Mouse (Mus musculus): ENCODE measurements around the gene Ncam1. TPM values are rescaled to one million over a fixed set of nuclear protein-coding genes. Genes with fewer than 3 reads are reported as not detected.
A peak's percentile ranks its signal among the peaks of the same experiment; 100 is the strongest.

Gene Ncam1
- polyA plus RNA-seq, 1 experiment from 2014 or later: 163 TPM

GRCm38 (mm10) chr9:49593951-49594536 lies 204.7 kb downstream of the Ncam1 start:
- DNase-seq (ENCODE audit: low spot score): peak; percentile 87
- H3K4me3 ChIP-seq (ENCODE audit: low read depth, low read length): no peak overlapping the region
- WGBS: 15% methylated on average over 10 of the region's 10 CpGs
- no peaks in the 10 kb centered on the region for H3K9me3 ChIP-seq (replicated peaks; ENCODE audit: control insufficient read depth, low read length)
- ATAC-seq: peak; percentile 73
- H3K9ac ChIP-seq (ENCODE audit: low read length): no peak overlapping the region
- H3K27me3 ChIP-seq (replicated peaks; ENCODE audit: control insufficient read depth, insufficient read depth, low read length): no peaks in the 10 kb centered on the region
- H3K4me2 ChIP-seq (ENCODE audit: low read length): no peak overlapping the region
- H3K36me3 ChIP-seq (ENCODE audit: control insufficient read depth, insufficient read depth, low read length): no peaks in the 10 kb centered on the region
- H3K27ac ChIP-seq (ENCODE audit: low read depth, low read length): no peak overlapping the region; the same call in none of the 2 replicates
- peaks cover 56% of the 10 kb centered on the region for H3K4me1 ChIP-seq (ENCODE audit: control insufficient read depth, insufficient read depth, low read length)

GRCm38 (mm10) chr9:49592006-49592405 lies 206.7 kb downstream of the Ncam1 start:
- no peaks in the 10 kb centered on the region for H3K36me3 ChIP-seq (ENCODE audit: control insufficient read depth, insufficient read depth, low read length)
- H3K4me1 ChIP-seq (ENCODE audit: control insufficient read depth, insufficient read depth, low read length): peaks cover 54% of the 10 kb centered on the region
- H3K27ac ChIP-seq (ENCODE audit: low read depth, low read length): no peak overlapping the region
- no peaks in the 10 kb centered on the region for H3K27me3 ChIP-seq (replicated peaks; ENCODE audit: control insufficient read depth, insufficient read depth, low read length)
- ATAC-seq (no peak), DNase-seq (ENCODE audit: low spot score) (no peak)
- no peak overlapping the region for H3K4me3 ChIP-seq (ENCODE audit: low read depth, low read length)
- 47% methylated on average over 2 of the region's 2 CpGs for WGBS
- H3K4me2 ChIP-seq (ENCODE audit: low read length): no peak overlapping the region
- no peaks in the 10 kb centered on the region for H3K9me3 ChIP-seq (replicated peaks; ENCODE audit: control insufficient read depth, low read length)
- H3K9ac ChIP-seq (ENCODE audit: low read length): peak overlapping the region; percentile 4; the same call in 1 of the 2 replicates

GRCm38 (mm10) chr9:49590261-49590660 lies 208.5 kb downstream of the Ncam1 start:
- no peak overlapping the region for H3K9ac ChIP-seq (ENCODE audit: low read length)
- no peak overlapping the region for H3K27ac ChIP-seq (ENCODE audit: low read depth, low read length)
- WGBS: 9% methylated on average over 4 of the region's 4 CpGs
- no peak overlapping the region for H3K4me3 ChIP-seq (ENCODE audit: low read depth, low read length)
- DNase-seq (ENCODE audit: low spot score) (no peak), ATAC-seq (no peak)
- H3K4me2 ChIP-seq (ENCODE audit: low read length): no peak overlapping the region
- H3K9me3 ChIP-seq (replicated peaks; ENCODE audit: control insufficient read depth, low read length): no peaks in the 10 kb centered on the region
- H3K36me3 ChIP-seq (ENCODE audit: control insufficient read depth, insufficient read depth, low read length): no peaks in the 10 kb centered on the region
- peaks cover 41% of the 10 kb centered on the region for H3K4me1 ChIP-seq (ENCODE audit: control insufficient read depth, insufficient read depth, low read length)
- H3K27me3 ChIP-seq (replicated peaks; ENCODE audit: control insufficient read depth, insufficient read depth, low read length): no peaks in the 10 kb centered on the region

- no peak for DNase-seq (ENCODE audit: low spot score)
- peak; percentile 50; the same call in 1 of the 2 replicates for ATAC-seq
Observed at GRCm38 (mm10) chr9:49577136-49577535, 221.6 kb downstream of the Ncam1 start.

GRCm38 (mm10) chr9:49571695-49572510 lies 226.8 kb downstream of the Ncam1 start:
- Histone ChIP-seq H3K9me3 (replicated peaks; ENCODE audit: control insufficient read depth, low read length) (no peaks in the 10 kb centered on the region), H3K36me3 (ENCODE audit: control insufficient read depth, insufficient read depth, low read length) (peaks cover 18% of the 10 kb centered on the region), H3K4me2 (ENCODE audit: low read length) (no peak overlapping the region), H3K27me3 (replicated peaks; ENCODE audit: control insufficient read depth, insufficient read depth, low read length) (no peaks in the 10 kb centered on the region), H3K9ac (ENCODE audit: low read length) (no peak overlapping the region), H3K27ac (ENCODE audit: low read depth, low read length) (peak overlapping the region; percentile 70), H3K4me3 (ENCODE audit: low read depth, low read length) (no peak overlapping the region), H3K4me1 (ENCODE audit: control insufficient read depth, insufficient read depth, low read length) (peaks cover 30% of the 10 kb centered on the region)
- no peak for ATAC-seq
- DNase-seq (ENCODE audit: low spot score): peak; percentile 41
- WGBS: 63% methylated on average over 9 of the region's 9 CpGs

More at GRCm38 (mm10) chr9:49577136-49577535, 221.6 kb downstream of the Ncam1 start:
- Histone ChIP-seq H3K4me1 (ENCODE audit: control insufficient read depth, insufficient read depth, low read length) (peaks cover 6% of the 10 kb centered on the region), H3K27me3 (replicated peaks; ENCODE audit: control insufficient read depth, insufficient read depth, low read length) (no peaks in the 10 kb centered on the region), H3K9me3 (replicated peaks; ENCODE audit: control insufficient read depth, low read length) (no peaks in the 10 kb centered on the region), H3K4me2 (ENCODE audit: low read length) (no peak overlapping the region), H3K4me3 (ENCODE audit: low read depth, low read length) (no peak overlapping the region), H3K36me3 (ENCODE audit: control insufficient read depth, insufficient read depth, low read length) (no peaks in the 10 kb centered on the region), H3K9ac (ENCODE audit: low read length) (no peak overlapping the region), H3K27ac (ENCODE audit: low read depth, low read length) (no peak overlapping the region)
- 83% methylated on average over 4 of the region's 4 CpGs for WGBS

GRCm38 (mm10) chr9:49570731-49571694 lies 227.7 kb downstream of the Ncam1 start:
- WGBS: 37% methylated on average over 10 of the region's 10 CpGs
- Histone ChIP-seq H3K4me1 (ENCODE audit: control insufficient read depth, insufficient read depth, low read length) (peaks cover 30% of the 10 kb centered on the region), H3K36me3 (ENCODE audit: control insufficient read depth, insufficient read depth, low read length) (peaks cover 27% of the 10 kb centered on the region), H3K9me3 (replicated peaks; ENCODE audit: control insufficient read depth, low read length) (no peaks in the 10 kb centered on the region), H3K4me2 (ENCODE audit: low read length) (peak overlapping the region; percentile 12; the same call in 1 of the 2 replicates), H3K27me3 (replicated peaks; ENCODE audit: control insufficient read depth, insufficient read depth, low read length) (no peaks in the 10 kb centered on the region), H3K4me3 (ENCODE audit: low read depth, low read length) (no peak overlapping the region), H3K9ac (ENCODE audit: low read length) (no peak overlapping the region), H3K27ac (ENCODE audit: low read depth, low read length) (peak overlapping the region; percentile 70)
- peak; percentile 94 for DNase-seq (ENCODE audit: low spot score)
- peak; percentile 89 for ATAC-seq

GRCm38 (mm10) chr9:49570033-49570660 lies 228.6 kb downstream of the Ncam1 start:
- WGBS: 28% methylated on average over 7 of the region's 7 CpGs
- ATAC-seq (peak; percentile 19; the same call in 1 of the 2 replicates), DNase-seq (ENCODE audit: low spot score) (peak; percentile 52)
- Histone ChIP-seq H3K9ac (ENCODE audit: low read length) (no peak overlapping the region), H3K27me3 (replicated peaks; ENCODE audit: control insufficient read depth, insufficient read depth, low read length) (no peaks in the 10 kb centered on the region), H3K9me3 (replicated peaks; ENCODE audit: control insufficient read depth, low read length) (no peaks in the 10 kb centered on the region), H3K4me2 (ENCODE audit: low read length) (peak overlapping the region; percentile 12; the same call in 1 of the 2 replicates), H3K27ac (ENCODE audit: low read depth, low read length) (peak overlapping the region; percentile 70), H3K4me3 (ENCODE audit: low read depth, low read length) (no peak overlapping the region), H3K4me1 (ENCODE audit: control insufficient read depth, insufficient read depth, low read length) (peaks cover 30% of the 10 kb centered on the region), H3K36me3 (ENCODE audit: control insufficient read depth, insufficient read depth, low read length) (peaks cover 32% of the 10 kb centered on the region)

GRCm38 (mm10) chr9:49565846-49566245 lies 232.9 kb downstream of the Ncam1 start:
- Histone ChIP-seq H3K27me3 (replicated peaks; ENCODE audit: control insufficient read depth, insufficient read depth, low read length) (no peaks in the 10 kb centered on the region), H3K4me1 (ENCODE audit: control insufficient read depth, insufficient read depth, low read length) (peaks cover 11% of the 10 kb centered on the region), H3K9ac (ENCODE audit: low read length) (no peak overlapping the region), H3K27ac (ENCODE audit: low read depth, low read length) (no peak overlapping the region), H3K36me3 (ENCODE audit: control insufficient read depth, insufficient read depth, low read length) (peaks cover 67% of the 10 kb centered on the region), H3K4me3 (ENCODE audit: low read depth, low read length) (no peak overlapping the region), H3K9me3 (replicated peaks; ENCODE audit: control insufficient read depth, low read length) (no peaks in the 10 kb centered on the region), H3K4me2 (ENCODE audit: low read length) (no peak overlapping the region)
- DNase-seq (ENCODE audit: low spot score) (no peak), ATAC-seq (no peak)
- WGBS: 90% methylated on average over 2 of the region's 2 CpGs

All from forebrain, embryonic 14.5 days (tissue).